Mouse (Mus musculus): ENCODE results near the gene Rgs5. TPM values are rescaled to one million over a fixed set of nuclear protein-coding genes. Genes with fewer than 3 reads are reported as not detected.
A peak's percentile ranks its signal among the peaks of the same experiment; 100 is the strongest.

The Rgs5 gene
- polyA plus RNA-seq, 1 experiment from 2014 or later: 44.1 TPM

DNA sequence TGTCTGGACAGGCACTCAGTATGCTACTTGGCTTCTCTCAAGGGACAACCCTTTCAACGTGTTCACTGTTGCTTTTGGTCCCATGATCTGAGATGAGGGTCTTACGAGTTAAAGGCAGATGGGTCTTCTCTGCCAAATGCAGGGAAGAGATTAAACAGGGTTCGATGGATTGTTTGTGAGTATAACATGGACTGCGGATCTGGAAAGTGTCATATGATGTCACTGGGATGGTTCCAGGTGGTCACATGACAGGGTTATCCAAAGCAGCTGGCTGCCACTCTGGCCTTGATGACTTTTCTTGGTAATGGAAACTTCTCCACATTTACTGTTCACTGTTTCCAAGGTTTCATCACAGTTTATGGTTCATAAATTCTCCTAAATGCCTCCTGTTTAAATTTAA lies 12.0 kb downstream of the Rgs5 start:
- Histone ChIP-seq H3K4me2 (ENCODE audit: low read length) (no peak overlapping the region), H3K9ac (ENCODE audit: low read depth, low read length) (no peak overlapping the region), H3K4me3 (replicated peaks; ENCODE audit: low read depth, low read length) (no peak overlapping the region), H3K36me3 (ENCODE audit: insufficient read depth, low read length) (no peaks in the 10 kb centered on the region), H3K27me3 (ENCODE audit: insufficient read depth, low read length) (no peaks in the 10 kb centered on the region), H3K27ac (no peak overlapping the region), H3K4me1 (replicated peaks; ENCODE audit: insufficient read depth, low read length) (no peaks in the 10 kb centered on the region), H3K9me3 (replicated peaks; ENCODE audit: low read length) (no peaks in the 10 kb centered on the region)
- no peak for DNase-seq (ENCODE audit: low spot score)
- WGBS: 67% methylated on average over 4 of the region's 4 CpGs
- no peak for ATAC-seq (replicated peaks; ENCODE audit: low FRiP score, low read depth)
- no peak for TF ChIP-seq CTCF (IDR thresholded peaks at IDR 0.05; ENCODE audit: low read depth)

DNA sequence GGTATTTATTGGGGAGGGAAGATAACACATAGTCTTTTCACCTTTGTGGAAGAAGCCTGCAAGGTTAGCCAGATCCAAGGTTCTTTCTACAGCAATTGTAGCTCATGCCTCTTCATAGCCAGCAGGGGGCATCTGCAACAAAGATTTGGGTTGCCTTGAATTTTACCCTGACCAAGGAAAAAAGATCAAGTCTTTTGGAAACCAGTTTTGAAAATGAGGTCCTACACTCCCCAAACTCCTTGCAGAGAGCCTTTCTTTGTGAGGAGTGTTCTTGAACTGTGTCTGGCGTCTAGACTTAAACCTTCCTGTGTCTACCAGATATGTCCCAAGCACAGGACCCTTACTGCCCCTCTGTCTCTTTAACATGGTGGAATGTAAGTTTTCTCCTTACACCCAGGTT lies 15.4 kb downstream of the Rgs5 start:
- no peaks in the 10 kb centered on the region for H3K9me3 ChIP-seq (replicated peaks; ENCODE audit: low read length)
- ATAC-seq (replicated peaks; ENCODE audit: low FRiP score, low read depth) (no peak), DNase-seq (ENCODE audit: low spot score) (peak; percentile 80)
- no peak overlapping the region for H3K4me3 ChIP-seq (replicated peaks; ENCODE audit: low read depth, low read length)
- no peak overlapping the region for H3K4me2 ChIP-seq (ENCODE audit: low read length)
- H3K36me3 ChIP-seq (ENCODE audit: insufficient read depth, low read length): no peaks in the 10 kb centered on the region
- no peaks in the 10 kb centered on the region for H3K4me1 ChIP-seq (replicated peaks; ENCODE audit: insufficient read depth, low read length)
- H3K27me3 ChIP-seq (ENCODE audit: insufficient read depth, low read length): no peaks in the 10 kb centered on the region
- 57% methylated on average over 1 of the region's 1 CpGs for WGBS
- peak; percentile 81 for TF ChIP-seq CTCF (IDR thresholded peaks at IDR 0.05; ENCODE audit: low read depth)
- no peak overlapping the region for H3K9ac ChIP-seq (ENCODE audit: low read depth, low read length)
- H3K27ac ChIP-seq: no peak overlapping the region

DNA sequence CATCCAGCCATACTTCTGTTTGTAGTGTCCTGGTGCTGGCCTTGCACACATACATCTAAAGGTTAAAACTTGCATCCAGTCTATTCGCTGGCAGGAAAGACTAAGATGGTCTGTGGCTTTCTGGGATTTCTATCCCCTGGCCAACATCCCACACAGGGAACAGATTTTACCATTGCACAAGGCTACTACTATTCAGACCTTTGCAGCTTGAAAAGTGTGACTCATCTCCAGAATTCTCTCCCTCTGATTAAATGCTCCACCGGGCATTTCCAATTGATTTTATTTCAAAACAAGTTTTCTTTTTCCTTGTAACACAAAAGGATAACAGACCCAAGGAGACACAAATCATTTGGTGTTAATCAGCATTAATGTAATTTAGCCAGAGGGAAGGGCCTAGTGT lies 16.5 kb downstream of the Rgs5 start:
- Histone ChIP-seq H3K9ac (ENCODE audit: low read depth, low read length) (no peak overlapping the region), H3K9me3 (replicated peaks; ENCODE audit: low read length) (no peaks in the 10 kb centered on the region), H3K36me3 (ENCODE audit: insufficient read depth, low read length) (no peaks in the 10 kb centered on the region), H3K4me3 (replicated peaks; ENCODE audit: low read depth, low read length) (no peak overlapping the region), H3K4me1 (replicated peaks; ENCODE audit: insufficient read depth, low read length) (no peaks in the 10 kb centered on the region), H3K27ac (no peak overlapping the region), H3K27me3 (ENCODE audit: insufficient read depth, low read length) (no peaks in the 10 kb centered on the region), H3K4me2 (ENCODE audit: low read length) (no peak overlapping the region)
- 85% methylated on average over 2 of the region's 2 CpGs for WGBS
- TF ChIP-seq CTCF (IDR thresholded peaks at IDR 0.05; ENCODE audit: low read depth): no peak
- no peak for ATAC-seq (replicated peaks; ENCODE audit: low FRiP score, low read depth)
- no peak for DNase-seq (ENCODE audit: low spot score)

DNA sequence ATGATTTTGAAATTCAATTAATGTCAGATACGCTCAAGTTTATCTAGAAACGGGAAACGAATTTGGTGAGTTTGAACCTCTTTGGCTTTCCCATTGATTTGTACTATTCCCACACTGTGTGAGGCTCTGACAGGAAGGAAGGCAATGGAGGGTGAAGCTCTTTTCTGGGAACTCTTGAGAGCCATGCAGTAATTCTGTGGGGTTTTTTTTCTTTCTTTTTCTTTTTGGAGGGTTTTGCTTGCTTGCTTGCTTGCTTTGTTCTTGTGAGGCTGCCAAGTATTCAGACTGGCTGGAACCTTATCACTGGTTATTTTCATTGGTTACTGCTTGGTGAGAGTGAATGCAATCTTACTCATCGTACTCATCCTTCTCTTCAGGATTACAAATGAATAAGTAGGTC lies 17.0 kb downstream of the Rgs5 start:
- H3K4me1 ChIP-seq (replicated peaks; ENCODE audit: insufficient read depth, low read length): no peaks in the 10 kb centered on the region
- H3K4me3 ChIP-seq (replicated peaks; ENCODE audit: low read depth, low read length): no peak overlapping the region
- no peak overlapping the region for H3K9ac ChIP-seq (ENCODE audit: low read depth, low read length)
- H3K9me3 ChIP-seq (replicated peaks; ENCODE audit: low read length): no peaks in the 10 kb centered on the region
- DNase-seq (ENCODE audit: low spot score) (no peak), ATAC-seq (replicated peaks; ENCODE audit: low FRiP score, low read depth) (no peak)
- no peak overlapping the region for H3K27ac ChIP-seq
- H3K4me2 ChIP-seq (ENCODE audit: low read length): no peak overlapping the region
- no peaks in the 10 kb centered on the region for H3K36me3 ChIP-seq (ENCODE audit: insufficient read depth, low read length)
- TF ChIP-seq CTCF (IDR thresholded peaks at IDR 0.05; ENCODE audit: low read depth): no peak
- no peaks in the 10 kb centered on the region for H3K27me3 ChIP-seq (ENCODE audit: insufficient read depth, low read length)
- WGBS: 77% methylated on average over 4 of the region's 4 CpGs

DNA sequence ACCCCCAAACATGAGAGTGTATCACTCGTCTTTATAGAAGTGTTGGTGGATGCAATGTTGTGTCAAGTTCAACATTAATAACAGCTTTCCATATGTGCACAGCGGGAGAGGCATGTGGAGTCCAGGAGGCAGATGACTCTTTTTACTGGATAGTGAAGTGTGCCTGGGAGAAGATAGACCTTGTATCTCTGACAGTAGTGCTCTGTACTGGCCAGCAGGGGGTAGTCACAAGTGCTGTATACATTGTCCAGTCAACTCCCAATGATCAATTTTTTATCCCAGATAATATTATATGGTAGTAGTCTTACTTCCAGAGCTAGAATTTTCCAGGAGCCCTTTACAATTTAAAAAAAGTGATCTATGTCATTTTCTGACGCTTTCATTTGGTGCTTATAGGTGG lies 18.8 kb downstream of the Rgs5 start:
- peak; percentile 55 for TF ChIP-seq CTCF (IDR thresholded peaks at IDR 0.05; ENCODE audit: low read depth)

DNA sequence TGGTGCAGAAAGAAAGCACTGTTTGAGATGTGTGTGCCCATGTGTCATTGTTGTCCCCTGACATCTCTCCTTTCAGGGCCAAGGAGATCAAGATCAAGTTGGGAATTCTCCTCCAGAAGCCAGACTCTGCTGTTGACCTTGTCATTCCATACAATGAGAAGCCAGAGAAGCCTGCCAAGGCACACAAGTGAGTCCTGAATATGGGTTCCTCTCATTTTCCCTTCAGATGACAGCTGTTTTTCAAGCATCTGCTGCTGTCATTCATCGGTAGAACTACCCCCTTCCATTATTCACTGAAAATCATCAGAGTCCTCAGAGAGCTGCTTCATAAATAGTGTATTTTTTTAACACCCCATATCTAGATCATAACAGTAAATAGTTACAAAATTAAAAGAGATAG lies 21.4 kb downstream of the Rgs5 start:
- Histone ChIP-seq H3K4me1 (replicated peaks; ENCODE audit: insufficient read depth, low read length) (no peaks in the 10 kb centered on the region), H3K27me3 (ENCODE audit: insufficient read depth, low read length) (no peaks in the 10 kb centered on the region), H3K36me3 (ENCODE audit: insufficient read depth, low read length) (no peaks in the 10 kb centered on the region), H3K4me3 (replicated peaks; ENCODE audit: low read depth, low read length) (no peak overlapping the region), H3K4me2 (ENCODE audit: low read length) (no peak overlapping the region), H3K9me3 (replicated peaks; ENCODE audit: low read length) (no peaks in the 10 kb centered on the region), H3K9ac (ENCODE audit: low read depth, low read length) (no peak overlapping the region), H3K27ac (no peak overlapping the region)
- TF ChIP-seq CTCF (IDR thresholded peaks at IDR 0.05; ENCODE audit: low read depth): no peak
- DNase-seq (ENCODE audit: low spot score) (no peak), ATAC-seq (replicated peaks; ENCODE audit: low FRiP score, low read depth) (no peak)
- WGBS: 88% methylated on average over 1 of the region's 1 CpGs

More for the DNA sequence above, 18.8 kb downstream of the Rgs5 start:
- Histone ChIP-seq H3K9ac (ENCODE audit: low read depth, low read length) (no peak overlapping the region), H3K9me3 (replicated peaks; ENCODE audit: low read length) (no peaks in the 10 kb centered on the region), H3K27ac (no peak overlapping the region), H3K4me2 (ENCODE audit: low read length) (no peak overlapping the region), H3K4me1 (replicated peaks; ENCODE audit: insufficient read depth, low read length) (no peaks in the 10 kb centered on the region), H3K36me3 (ENCODE audit: insufficient read depth, low read length) (no peaks in the 10 kb centered on the region), H3K27me3 (ENCODE audit: insufficient read depth, low read length) (no peaks in the 10 kb centered on the region), H3K4me3 (replicated peaks; ENCODE audit: low read depth, low read length) (no peak overlapping the region)
- ATAC-seq (replicated peaks; ENCODE audit: low FRiP score, low read depth) (no peak), DNase-seq (ENCODE audit: low spot score) (peak; percentile 52)
- WGBS: 67% methylated on average over 3 of the region's 3 CpGs

DNA sequence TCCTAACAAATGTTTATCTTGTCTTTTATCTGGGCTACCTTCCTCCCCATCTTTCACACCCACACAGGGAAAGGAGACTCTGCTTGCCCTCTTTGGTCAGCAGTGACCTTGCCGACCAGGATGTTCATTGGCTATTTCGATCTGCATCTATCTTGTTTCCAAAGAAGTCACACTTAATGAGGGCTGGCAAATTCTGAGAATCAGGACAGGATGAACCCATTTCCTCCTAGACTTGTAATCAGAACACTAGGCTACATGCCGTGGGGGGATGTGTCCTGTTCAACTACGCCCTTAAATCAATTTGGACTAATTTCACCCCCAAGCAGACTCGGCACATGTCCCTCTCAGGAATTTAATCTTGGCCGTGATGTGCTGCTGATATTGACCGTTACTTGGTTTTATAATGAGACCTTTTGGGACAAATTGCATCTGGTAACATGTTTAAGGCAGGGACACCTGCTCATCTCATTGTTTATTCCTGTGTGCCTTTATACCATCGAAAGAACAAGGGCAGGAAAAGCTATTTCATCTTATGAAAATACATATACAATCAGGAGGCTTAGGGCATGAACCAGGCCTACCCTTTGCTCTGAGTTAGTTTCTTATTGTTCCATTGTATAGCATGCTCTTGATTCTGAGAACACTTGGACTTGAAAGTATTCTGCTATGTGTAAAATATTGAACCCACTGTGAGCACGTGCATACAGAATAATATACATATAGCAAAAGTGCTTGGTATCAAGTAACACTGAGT lies 25.3 kb downstream of the Rgs5 start:
- WGBS: 39% methylated on average over 9 of the region's 9 CpGs
- ATAC-seq (replicated peaks; ENCODE audit: low FRiP score, low read depth) (no peak), DNase-seq (ENCODE audit: low spot score) (peak; percentile 46)
- Histone ChIP-seq H3K4me2 (ENCODE audit: low read length) (no peak overlapping the region), H3K9ac (ENCODE audit: low read depth, low read length) (no peak overlapping the region), H3K27me3 (ENCODE audit: insufficient read depth, low read length) (no peaks in the 10 kb centered on the region), H3K27ac (no peak overlapping the region), H3K9me3 (replicated peaks; ENCODE audit: low read length) (no peaks in the 10 kb centered on the region), H3K36me3 (ENCODE audit: insufficient read depth, low read length) (no peaks in the 10 kb centered on the region), H3K4me3 (replicated peaks; ENCODE audit: low read depth, low read length) (no peak overlapping the region), H3K4me1 (replicated peaks; ENCODE audit: insufficient read depth, low read length) (no peaks in the 10 kb centered on the region)
- TF ChIP-seq CTCF (IDR thresholded peaks at IDR 0.05; ENCODE audit: low read depth): no peak
